Mouse (Mus musculus) spleen, adult 18-20 months (tissue): ENCODE results near the gene Gm17175.
"Not testable (repeated sequence)": the region's sequence is repeated elsewhere in the genome, so short reads cannot be mapped to it uniquely, and the experiment has no call there.

Experiments
- DNase-seq, 2 experiments: peaks; one replicate each; pipeline ENCODE4 v3.0.0; 2022; ENCODE audit warnings: mixed read lengths in 2 of 2

The Gm17175 gene

DNA sequence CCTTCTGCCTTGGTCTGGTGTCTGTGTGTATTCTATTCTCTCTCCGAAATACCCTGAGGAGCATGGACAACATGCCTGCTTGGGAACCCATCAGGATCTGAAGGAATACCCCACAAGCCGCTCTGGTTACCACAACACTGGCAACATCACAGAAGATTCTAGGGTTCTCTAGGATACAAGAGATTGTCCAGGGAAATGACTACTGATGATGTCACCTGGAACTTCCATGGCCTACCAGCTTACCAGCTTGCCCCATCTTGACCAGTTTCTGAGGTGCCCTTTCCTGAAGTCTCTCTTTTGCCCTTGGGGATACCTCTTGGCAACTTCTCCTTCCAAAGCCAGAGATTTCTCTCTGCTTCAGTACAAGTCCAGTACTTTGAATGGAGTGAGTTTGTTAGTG is at the start of gene Gm17175:
Gene Gm17175, minus strand, starts transcription at position 101 of the 400 bp plus-strand sequence.
- DNase-seq: not testable (repeated sequence)

DNA sequence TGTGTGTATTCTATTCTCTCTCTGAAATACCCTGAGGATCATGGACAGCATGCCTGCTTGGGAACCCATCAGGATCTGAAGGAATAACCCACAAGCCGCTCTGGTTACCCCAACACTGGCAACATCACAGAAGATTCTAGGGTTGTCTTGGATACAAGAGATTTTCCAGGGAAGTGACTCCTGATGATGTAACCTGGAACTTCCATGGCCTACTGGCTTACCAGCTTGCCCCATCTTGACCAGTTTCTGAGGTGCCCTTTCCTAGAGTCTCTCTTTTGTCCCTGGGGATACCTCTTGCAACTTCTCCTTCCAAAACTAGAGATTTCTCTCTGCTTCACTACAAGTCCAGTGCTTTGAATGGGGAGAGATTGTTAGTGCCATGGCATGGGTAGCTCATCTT is 37.3 kb upstream of the Gm17175 start, which contains the start of gene Gm17078:
Gene Gm17078, minus strand, starts transcription at position 101 of the 400 bp plus-strand sequence.
- DNase-seq: no peak

- DNase-seq: not testable (repeated sequence)
These were observed 18.2 kb upstream of the Gm17175 start, which contains the start of gene Gm17174 for GRCm38 (mm10) chr14:51592039-51592438. TSS of gene Gm17174 (minus strand) at chr14:51592139.

GRCm38 (mm10) chr14:51552490-51552889 is 21.4 kb downstream of the Gm17175 start, which contains the start of gene Gm5622:
TSS of gene Gm5622 (plus strand) at chr14:51552790.
- DNase-seq: no peak
